Mouse (Mus musculus): ENCODE measurements around the gene Zfp653.

Zfp653 gene

GRCm38 (mm10) chr9:22030386-22030785 lies 40.8 kb downstream of the Zfp653 start:
- no peak for DNase-seq (ENCODE audit: low spot score)

- DNase-seq (ENCODE audit: low spot score) = no peak
Measured at GRCm38 (mm10) chr9:22028467-22028866, 42.7 kb downstream of the Zfp653 start.

GRCm38 (mm10) chr9:22024592-22024991 lies 46.6 kb downstream of the Zfp653 start:
- no peak for DNase-seq (ENCODE audit: low spot score)

- no peak for DNase-seq (ENCODE audit: low spot score)
Measured at GRCm38 (mm10) chr9:22017208-22017825, 53.9 kb downstream of the Zfp653 start.

GRCm38 (mm10) chr9:22016245-22016644 lies 54.9 kb downstream of the Zfp653 start:
- no peak for DNase-seq (ENCODE audit: low spot score)

GRCm38 (mm10) chr9:22012731-22013130 lies 58.4 kb downstream of the Zfp653 start:
- no peak for DNase-seq (ENCODE audit: low spot score)

GRCm38 (mm10) chr9:22011055-22011454 lies 60.1 kb downstream of the Zfp653 start:
- DNase-seq (ENCODE audit: low spot score) = no peak
